Mouse (Mus musculus): ENCODE data around the gene Snx8. TPM values are rescaled to one million over a fixed set of nuclear protein-coding genes. Genes with fewer than 3 reads are reported as not detected.

The Snx8 gene
- total RNA-seq, 2 experiments from 2014 or later: 19.6 to 24.5 TPM

Small RNA genes lying within 50 kb of the gene (microRNA-seq; reads per million reads assigned to microRNA genes)
- gene Mir7038: not detected

Other genes with a start within 250 kb of the Snx8 start
- 10 to 100 TPM; 20.4 to 24.9 TPM for gene Mad1l1, start 67.7 kb downstream of the Snx8 start, total RNA-seq (2021)
- 10 to 100 TPM in 1 of 2 experiments, 1 to 10 TPM in 1; 8.6 to 12.1 TPM for gene Nudt1, start 67.6 kb downstream of the Snx8 start, total RNA-seq (2021)
- 1 to 10 TPM; 7.3 to 7.6 TPM for gene Mrm2, start 57.4 kb downstream of the Snx8 start, total RNA-seq (2021)
- 100 to 1,000 TPM; 105 to 110 TPM for gene Eif3b, start 30.1 kb upstream of the Snx8 start, total RNA-seq (2021)
- not detected for gene Gm4869, start 56.4 kb upstream of the Snx8 start, total RNA-seq (2021)
- gene Chst12, start 116.3 kb upstream of the Snx8 start, total RNA-seq (2021): 10 to 100 TPM; 17.3 to 18.4 TPM
- gene Grifin, start 175.8 kb upstream of the Snx8 start, total RNA-seq (2021): not detected
- 10 to 100 TPM; 11.4 to 13.8 TPM for gene Lfng, start 218.1 kb upstream of the Snx8 start, total RNA-seq (2021)